Mouse (Mus musculus): ENCODE results near the gene Gm28635.

The Gm28635 gene

DNA sequence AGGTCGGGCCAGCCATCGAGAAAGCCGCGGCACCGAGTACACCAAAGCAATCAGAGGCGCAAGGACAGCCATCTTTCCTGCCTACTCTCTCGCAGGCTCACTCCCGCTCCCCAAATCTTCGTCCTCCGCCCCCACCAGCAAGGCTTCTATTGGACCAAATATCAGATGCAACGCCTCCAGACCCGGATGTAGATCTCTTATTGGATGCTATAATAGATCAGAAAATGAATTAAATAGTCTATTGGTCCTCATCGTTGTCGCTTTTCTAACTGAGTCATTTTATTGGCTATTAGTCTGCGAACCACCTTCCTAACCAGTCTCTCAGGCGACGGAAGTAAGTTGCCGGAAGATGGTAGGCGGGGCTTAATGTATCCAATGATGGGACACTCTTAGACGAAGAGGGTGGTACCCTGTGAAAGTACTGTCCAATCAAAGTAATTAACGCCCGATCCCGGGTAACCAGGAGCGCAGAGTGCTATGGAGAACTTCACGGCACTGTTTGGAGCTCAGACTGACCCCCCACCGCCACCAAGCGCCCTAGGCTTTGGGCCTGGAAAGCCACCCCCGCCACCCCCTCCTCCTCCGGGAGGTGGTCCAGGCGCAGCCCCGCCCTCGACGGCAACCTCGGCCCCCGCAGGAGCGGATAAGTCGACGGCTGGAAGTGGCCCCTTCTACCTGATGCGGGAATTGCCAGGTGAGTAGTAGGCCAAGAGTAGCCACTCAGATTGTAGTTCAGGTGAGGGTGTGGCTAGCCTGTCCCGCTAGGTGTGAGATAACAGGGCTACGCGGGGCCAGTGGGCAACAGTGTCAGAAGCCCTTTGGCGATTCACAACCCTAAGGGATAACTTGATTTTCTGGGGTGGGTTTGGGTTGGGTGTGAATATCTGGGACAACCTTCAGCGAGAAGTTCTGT is at the start of gene Gm28635, which contains the start of gene Med19:
Gene Gm28635 (minus strand): TSS at position 74 of the 913 bp plus-strand sequence.
Gene Med19 (plus strand): TSS at position 435 of the 913 bp plus-strand sequence.
- peak; percentile 99 for DNase-seq (ENCODE audit: low read depth, low spot score)

DNA sequence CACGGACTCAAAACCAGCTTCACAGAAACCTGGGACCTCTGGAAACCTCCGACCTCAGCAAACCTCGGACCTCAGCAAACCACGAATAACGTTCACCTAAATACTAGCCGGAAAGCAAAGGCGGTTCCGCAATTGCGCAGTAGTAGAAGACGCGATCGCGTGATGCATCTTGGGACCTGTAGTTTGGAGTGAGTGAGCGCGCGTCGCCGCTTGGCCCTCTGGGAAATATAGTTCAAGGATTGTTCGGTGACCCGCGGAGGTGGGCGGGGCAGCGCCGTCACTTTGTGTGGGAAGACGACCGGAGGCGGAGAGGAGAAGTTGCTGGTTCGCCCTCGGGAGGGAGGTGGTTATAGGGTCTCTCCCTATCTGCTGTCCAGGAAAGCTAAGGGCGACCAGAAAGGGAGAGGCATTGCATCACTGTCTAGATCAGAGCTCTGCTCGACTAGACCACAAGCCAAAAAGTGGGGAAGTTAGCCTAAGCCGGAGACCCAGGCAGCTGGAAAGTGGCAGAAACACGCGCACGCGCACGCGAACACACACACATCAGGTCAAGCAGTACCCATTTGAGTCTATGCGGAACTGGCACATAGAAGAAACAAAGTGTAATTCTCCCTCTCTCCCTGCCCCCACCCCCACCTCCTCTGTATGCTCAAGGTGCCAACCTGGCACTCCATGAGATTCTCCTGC is 49.5 kb upstream of the Gm28635 start, which contains the start of gene Clp1:
Gene Clp1 (minus strand): TSS at position 179 of the 687 bp plus-strand sequence.
- peak; percentile 96 for DNase-seq (ENCODE audit: low read depth, low spot score)

DNA sequence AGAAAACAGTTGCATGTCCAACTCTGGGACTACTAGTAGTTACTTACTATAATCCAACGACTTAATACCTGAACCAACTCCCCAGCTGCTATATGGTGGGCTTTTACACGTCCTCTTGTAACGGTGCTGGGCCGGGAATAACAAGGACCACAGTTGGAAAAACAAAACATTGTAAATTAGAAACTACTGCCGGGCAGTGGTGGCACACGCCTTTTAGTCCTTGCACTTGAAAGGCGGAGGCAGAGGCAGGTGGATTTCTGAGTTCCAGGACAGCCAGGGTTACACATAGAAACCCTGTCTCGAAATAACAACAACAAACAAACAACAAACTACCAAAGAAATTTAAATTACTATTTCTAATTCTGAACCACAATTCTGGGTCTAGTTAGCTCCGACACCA is 48.9 kb upstream of the Gm28635 start:
- DNase-seq (ENCODE audit: low read depth, low spot score), result no peak

DNA sequence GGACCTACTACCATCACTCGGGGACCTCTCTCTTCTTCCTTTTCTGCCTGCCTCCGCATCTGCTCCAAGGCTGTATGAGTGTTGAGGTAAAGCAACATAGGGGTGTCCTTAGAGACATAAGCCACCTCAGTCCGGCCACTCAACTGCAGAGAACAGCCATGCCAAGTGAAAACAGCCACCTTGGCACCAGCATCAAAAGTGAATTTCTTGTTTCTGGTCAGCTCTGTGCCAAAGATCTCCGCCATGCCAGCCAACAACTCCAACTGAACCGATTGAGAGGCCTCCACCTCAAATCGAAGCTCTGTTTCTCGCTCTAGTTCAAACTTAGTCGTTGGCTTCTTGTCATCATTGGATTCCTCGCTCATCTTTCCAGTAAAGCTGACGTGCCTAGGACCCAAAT is 47.9 kb upstream of the Gm28635 start:
- no peak for DNase-seq (ENCODE audit: low read depth, low spot score)

DNA sequence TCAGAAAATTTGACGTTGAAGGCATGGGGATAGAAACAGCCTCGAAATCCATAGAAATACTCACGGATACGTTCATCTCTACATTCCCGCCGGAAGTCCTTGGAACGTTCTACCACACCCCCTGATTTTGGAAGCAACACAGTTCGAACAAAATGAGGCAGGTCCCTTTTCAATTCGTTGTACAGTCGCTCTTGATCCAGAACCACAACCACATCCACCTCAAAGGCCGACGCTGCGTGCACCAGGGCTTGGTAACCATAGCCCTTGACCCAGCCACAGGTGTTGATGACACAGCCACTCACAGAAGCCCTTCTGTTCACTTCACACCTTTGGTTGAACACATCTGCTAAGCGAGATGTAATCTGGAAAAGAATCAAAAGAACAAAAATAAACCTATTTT is 46.0 kb upstream of the Gm28635 start:
- no peak for DNase-seq (ENCODE audit: low read depth, low spot score)

DNA sequence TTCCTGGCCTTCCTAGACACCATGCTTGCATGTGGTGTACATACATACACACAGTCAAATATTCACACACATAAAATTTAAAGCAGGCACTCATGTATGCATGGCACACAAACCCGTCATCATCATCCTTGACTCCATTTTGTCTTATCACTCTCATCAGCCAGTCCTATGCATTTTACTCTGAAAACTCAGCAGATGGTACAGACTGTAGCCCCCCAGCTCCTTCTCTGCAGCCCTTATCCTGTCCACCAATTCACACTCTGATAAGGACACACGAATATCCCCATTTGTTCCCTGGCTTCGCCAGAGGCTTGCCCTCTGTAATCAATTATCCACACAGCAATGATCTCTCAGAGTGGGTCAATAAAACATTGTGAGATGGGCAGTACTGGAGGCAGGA is 43.3 kb upstream of the Gm28635 start:
- no peak for DNase-seq (ENCODE audit: low read depth, low spot score)

DNA sequence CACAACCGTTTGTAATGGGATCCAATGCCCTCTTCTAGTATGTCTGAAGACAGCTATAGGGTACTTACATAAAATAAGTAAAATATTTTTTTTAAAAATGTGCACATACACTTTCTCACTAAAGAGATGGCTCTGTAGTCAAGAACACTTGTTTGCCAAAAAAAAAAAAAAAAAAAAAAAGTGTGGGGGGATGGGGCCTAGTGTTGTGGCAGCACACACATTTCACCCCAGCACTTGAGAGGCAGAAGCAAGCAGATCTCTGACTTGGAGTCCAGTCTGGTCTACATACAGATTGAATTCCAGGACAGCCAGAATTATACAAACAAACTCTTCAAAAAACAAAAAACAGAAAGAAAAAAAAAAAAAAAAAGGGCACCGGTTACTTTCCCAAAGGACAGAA is 42.9 kb upstream of the Gm28635 start:
- DNase-seq (ENCODE audit: low read depth, low spot score), result no peak

DNA sequence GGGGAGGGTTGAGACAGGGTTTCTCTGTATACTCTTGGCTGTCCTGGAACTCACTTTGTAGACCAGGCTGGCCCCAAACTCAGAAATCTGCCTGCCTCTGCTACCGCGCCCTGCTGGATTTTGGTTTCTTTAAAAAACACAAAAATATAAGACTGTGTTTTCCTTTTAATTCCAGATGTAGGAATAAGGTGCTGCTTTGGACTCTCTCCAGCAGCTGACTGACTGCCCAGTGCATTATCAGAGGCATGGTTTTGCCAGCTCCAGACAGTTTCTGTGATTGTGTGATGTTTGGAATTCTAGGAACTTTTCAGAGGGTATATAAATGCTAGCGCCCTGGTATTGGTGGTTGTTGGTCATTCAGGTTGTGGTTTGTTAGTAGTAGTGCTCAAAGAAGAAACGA is 39.5 kb upstream of the Gm28635 start:
- no peak for DNase-seq (ENCODE audit: low read depth, low spot score)

DNA sequence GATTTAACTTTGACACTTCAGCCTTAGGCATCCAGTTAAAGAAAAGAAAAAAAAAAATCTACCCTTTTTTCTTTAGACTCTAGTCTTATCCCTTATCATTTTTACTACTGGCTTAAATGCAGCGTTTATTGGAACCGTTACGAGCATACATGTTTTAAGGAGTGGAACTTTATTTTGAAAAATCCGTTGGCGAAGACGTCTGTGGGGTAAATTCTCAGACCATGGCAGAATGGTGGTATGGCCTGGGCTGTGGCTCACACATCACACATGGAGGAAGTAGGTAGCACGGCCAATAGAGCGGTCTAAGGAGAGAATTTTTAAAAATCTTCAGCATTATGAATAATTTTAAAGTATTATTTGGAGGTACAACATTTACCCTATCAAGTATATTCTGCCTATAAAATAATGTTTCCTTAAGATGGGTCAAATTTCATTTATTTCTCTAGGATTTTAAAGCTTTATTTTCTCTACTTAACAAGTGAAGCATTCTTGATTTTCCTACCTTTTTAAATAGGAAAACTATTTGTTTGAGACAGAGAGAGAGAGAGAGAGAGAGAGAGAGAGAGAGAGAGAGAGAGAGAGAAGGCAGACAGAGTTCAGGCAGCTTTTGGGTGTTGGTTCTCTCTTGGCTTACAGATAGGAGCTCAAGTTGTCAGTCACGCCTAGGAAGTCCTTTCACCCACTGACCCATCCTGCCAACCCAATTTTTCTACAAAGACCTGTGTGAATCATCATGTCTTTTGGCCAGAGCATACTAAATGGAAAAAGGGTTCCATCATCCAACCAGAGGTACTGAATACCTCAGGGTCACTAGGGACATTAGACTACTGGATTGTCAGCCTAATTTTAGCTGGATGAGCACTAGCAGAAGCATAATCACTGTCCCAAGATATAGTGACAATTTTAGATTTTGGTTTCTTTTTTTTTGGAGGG is 38.8 kb upstream of the Gm28635 start:
- DNase-seq (ENCODE audit: low read depth, low spot score), result no peak

DNA sequence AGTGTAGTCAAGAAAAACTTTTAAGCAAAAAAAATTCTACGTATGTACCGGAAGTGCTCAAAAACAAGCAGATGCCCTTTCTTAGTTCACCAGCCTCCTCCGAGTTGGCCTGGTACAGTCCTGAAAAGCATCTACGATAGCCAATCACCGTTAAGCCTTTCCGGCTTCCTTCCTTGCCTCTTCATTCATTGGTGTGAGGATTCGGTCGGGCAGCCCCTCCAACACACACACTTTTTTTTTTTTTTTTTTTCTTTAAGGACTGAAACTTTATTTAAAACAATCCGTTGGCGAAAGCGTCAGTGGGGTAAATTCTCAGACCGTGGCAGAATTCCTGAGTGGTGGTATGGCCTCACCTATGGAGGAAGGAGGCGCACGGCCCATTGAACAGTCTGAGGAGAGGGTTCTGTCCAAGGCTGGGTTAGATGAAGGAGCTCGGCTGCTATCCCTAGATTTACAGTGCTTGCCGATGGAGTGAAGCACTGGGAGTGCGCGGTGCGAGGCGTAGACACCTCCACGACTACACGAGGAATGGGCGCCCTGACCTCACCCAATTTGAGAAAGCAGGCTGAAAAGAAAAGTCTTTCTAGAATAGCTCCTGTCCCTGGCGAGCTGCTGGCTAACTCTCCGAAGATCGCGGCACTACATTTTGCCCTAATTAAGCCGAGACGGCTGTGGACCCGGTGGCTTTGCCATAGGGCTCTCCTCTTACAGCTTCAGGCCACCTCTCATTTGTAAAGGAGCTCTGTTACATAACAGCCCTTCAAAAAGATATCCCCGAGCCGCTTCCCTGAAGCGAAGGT is 37.9 kb upstream of the Gm28635 start:
- peak; percentile 98 for DNase-seq (ENCODE audit: low read depth, low spot score)

DNA sequence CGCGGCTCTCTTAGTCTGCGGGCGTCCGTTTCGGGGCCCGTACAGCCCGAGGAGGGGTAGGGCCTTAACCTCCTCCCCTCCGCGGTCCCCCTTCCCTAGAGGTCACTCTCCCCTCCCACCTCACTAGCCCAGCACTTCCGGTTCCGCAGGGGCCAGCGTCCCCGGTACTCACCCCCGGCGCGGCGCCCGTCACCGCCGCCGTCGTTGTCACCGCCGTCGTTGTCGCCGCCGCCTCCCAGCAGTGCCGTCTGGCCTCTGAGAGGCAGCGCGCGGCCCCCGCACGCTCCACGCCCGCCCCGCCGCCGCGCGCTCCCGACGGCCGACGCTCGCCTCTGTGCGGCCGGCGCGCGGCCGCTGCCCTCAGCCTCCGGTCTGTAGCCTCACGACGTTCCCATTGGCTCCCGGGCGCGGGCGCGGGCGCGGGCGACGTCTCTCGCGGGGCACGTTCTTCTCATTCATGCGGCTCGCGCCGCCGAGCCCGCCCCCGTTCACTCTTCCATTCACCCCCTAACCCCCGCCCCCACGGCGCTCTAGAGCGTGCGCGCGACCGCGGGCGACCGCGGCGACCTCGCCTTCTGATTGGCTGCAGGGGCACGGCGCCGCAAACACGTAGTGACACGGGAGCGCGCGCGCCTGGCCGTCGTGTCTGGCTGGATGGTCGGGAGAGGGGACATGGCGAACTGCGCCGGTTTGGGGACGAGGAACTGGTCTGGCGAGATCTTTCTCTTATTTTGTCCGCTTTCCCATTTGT is 37.1 kb upstream of the Gm28635 start, which contains the start of gene Zdhhc5:
Gene Zdhhc5 (minus strand): TSS at position 370 of the 751 bp plus-strand sequence.
- peak; percentile 100 for DNase-seq (ENCODE audit: low read depth, low spot score)

DNA sequence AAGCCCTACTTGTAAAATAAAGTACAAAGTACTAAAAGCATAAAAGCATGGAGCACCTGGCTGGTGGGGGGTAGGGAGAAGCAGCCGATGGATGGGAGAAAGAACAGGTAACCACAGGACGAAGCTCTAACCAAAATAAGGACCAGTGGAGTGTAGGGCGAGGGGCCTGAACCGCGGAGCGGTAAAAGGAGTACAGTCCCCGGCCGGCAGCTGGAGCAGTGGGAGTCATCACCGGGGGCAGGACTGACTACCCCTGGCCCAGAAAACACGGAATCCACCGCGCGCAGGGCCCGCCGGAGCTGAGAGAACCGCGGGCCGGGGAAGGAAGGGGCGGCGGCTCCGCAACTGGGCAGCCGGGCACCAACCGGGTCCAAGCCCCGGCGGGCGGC is 36.6 kb upstream of the Gm28635 start:
- DNase-seq (ENCODE audit: low read depth, low spot score), result no peak

DNA sequence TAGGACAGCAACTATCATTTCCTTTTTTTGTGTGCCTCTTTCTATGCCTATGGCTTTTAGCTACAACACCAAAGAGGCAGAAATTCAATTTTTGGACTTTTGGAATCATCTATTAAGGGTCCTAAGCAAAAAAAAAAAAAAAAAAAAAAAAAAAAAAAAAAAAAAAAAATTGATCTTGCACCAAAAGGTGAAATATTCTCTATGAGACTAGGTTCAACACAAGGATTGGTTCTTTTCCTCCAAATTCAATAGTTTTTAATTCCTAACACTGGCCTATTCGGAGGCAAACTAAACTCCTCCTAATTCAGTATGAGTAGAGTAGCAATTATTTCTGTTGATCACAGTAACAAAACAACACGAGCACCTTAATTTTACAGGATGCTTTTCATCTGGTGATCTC is 34.1 kb upstream of the Gm28635 start:
- DNase-seq (ENCODE audit: low read depth, low spot score), result no peak

DNA sequence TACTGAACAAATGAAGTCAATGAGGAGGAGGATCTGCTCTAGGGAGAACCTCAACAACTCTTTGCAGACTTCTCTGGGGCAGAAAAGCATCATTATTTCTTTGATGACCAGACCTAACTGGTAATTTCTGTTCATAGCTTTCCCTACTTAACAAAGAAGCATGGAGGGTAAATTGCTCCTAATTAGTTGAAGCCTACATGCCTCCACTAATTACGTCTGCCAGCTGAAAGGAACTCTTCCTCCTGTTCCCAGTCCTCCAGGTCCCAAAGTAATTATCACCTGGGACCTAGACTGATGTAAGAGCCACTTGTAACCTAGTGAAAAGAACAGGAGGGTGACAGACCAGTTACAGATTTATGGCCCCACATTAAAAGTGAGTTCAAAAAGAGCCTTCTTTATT is 29.7 kb upstream of the Gm28635 start:
- DNase-seq (ENCODE audit: low read depth, low spot score), result no peak

DNA sequence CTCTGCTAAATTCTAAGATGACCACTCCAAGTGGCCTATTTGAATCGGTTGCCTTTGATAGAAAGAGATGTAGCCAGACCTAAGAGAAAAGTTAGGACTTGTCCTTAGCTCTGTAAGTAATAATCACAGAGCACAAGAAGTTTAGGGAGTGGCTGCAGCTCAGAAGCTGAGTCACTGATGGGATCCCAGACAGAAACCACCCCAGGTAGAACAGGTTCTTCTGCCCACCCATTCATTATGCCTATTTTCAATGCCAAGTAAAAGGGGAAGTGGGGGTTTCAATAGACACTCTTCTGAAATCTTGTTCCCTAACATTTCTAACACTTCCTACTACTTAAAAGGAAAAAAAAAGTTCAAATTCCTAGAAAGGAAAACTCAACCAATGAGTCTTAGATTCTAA is 27.5 kb upstream of the Gm28635 start:
- no peak for DNase-seq (ENCODE audit: low read depth, low spot score)

DNA sequence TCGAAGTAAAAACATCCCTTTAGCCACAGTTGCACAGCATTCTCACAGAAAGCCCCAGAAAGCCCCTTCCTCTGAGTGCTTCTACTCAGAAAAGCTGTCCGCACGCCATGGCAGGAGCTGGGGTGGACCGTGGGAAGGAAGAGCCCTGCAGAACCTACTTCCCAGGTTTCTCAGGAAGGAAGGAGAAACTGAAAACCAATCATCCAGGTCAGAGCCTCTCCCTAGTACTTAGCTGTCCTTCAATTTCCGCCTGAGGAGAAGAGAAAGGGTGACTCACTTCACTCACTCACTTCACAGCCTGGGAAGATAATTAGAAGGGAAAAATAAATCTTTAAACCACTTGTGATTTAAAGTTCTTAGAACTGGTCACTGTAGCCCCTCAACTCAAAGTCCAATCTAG is 26.5 kb upstream of the Gm28635 start:
- DNase-seq (ENCODE audit: low read depth, low spot score), result no peak

DNA sequence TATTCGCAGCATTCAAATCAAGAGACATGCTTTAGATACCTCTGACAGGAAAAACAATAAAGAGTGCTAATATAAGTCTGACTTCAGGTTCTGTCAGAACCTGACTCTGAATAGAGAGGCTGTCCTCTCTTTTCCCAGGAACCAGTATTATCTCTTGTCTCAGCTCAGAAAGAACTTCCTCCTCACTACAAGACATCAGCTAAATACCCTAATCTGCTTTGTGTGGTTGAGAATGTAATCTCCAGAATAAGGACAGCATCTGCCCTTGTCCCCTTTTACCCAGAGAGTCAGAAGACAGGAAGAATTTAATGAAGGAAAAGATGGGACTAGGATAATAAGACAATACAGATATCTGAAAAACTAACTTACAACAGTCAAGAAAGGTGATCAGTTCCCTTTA is 25.7 kb upstream of the Gm28635 start:
- no peak for DNase-seq (ENCODE audit: low read depth, low spot score)

DNA sequence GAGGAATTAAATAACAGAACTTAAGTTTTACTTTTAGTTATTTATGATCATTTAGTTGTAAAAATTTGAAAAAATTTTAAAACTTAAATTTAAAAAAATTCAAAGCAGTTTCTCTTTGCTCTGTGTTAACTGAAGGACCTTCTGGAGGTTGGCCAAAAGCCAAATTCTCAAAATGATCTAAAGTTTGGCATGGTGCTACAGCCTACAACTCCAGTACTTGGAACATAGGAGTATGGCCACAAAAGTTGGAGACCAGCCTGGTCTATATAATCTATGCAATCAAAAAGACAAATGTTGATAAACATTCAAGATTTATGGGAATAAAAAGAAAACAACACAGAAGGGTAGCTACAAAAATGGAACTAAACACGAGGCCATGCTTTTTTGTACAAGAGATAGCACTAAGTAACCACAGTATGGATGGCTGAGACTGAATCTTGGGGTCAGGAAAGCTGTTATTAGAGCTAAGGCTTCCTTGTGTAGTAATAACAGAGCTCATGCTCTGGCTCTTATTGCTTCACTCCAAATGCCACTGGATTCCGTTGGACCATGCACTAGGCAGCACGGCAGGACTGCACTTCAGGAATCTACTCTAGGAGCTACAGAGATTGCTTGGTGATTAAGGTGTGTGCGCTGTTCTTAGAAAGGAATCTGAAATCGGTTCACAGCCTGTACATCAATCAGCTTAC is 17.3 kb upstream of the Gm28635 start:
- no peak for DNase-seq (ENCODE audit: low read depth, low spot score)

DNA sequence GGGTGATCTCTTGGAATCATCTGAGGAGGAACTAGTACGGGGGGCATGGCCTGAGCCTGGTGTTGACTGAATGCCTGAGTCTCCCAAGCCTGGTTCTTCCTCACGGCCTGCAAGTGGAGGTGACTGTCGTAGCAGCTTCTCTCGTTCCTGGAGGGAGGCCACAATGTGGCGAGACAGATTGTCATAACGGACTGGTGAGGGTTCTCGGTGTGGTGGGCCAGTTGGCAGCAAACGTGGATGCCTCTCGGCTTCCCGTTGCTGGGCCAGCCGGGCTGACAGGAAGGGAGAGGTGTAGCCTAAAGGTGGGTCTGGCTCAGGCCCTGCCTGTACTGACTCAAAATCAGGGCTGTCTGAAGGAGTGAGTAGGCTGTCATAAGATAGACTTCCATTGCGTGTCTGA is 12.2 kb upstream of the Gm28635 start:
- DNase-seq (ENCODE audit: low read depth, low spot score), result no peak
